Mouse (Mus musculus) lung, adult 2 months (tissue): ENCODE results near the gene Lamp1. TPM values are rescaled to one million over a fixed set of nuclear protein-coding genes. Genes with fewer than 3 reads are reported as not detected.
A peak's percentile ranks its signal among the peaks of the same experiment; 100 is the strongest.
"Not testable (repeated sequence)": the region's sequence is repeated elsewhere in the genome, so short reads cannot be mapped to it uniquely, and the experiment has no call there.

Source experiments
- DNase-seq: peaks from one replicate; pipeline ENCODE4 v3.0.0; 2022
- H3K4me1 ChIP-seq: fragments of 200-500 bp; 2 replicates; pipeline ENCODE4 v1.6.1; 2011; ENCODE audit warnings: low read length; ENCODE audit not compliant: control insufficient read depth, insufficient read depth
- H3K4me3 ChIP-seq: fragments of 200-500 bp; replicated peaks from 2 replicates; pipeline ENCODE3; 2011; ENCODE audit warnings: low read depth, mild to moderate bottlenecking, control low read depth, low read length; ENCODE audit errors: extremely low read depth
- CTCF ChIP-seq: fragments of 200-500 bp; IDR thresholded peaks from 2 replicates; pipeline ENCODE4 v1.5.1; 2011; ENCODE audit warnings: mild to moderate bottlenecking, low read length, control low read depth; ENCODE audit not compliant: insufficient read depth
- POLR2A ChIP-seq: fragments of 200-500 bp; IDR thresholded peaks from 2 replicates; pipeline ENCODE4 v1.6.1; 2011; ENCODE audit warnings: low read depth, mild to moderate bottlenecking, control low read depth, low read length, borderline replicate concordance; ENCODE audit errors: extremely low read depth
- WGBS: fragments of 180-500 bp; shearing (Covaris S2); methylation state at CpG from one replicate; pipeline ENCODE4 v1.1.7; 2018; 5-methylcytosine and 5-hydroxymethylcytosine counted together
- polyA plus RNA-seq: library from polyadenylated mRNA; depleted of rRNA; stranded (reverse); fragments of >200 nt; gene quantifications from 2 replicates; pipeline ENCODE4 v1.2.3, GENCODE M21; 2012; rRNA removed

Gene Lamp1
- polyA plus RNA-seq, result 602 and 729 TPM in 2 replicates

DNA sequence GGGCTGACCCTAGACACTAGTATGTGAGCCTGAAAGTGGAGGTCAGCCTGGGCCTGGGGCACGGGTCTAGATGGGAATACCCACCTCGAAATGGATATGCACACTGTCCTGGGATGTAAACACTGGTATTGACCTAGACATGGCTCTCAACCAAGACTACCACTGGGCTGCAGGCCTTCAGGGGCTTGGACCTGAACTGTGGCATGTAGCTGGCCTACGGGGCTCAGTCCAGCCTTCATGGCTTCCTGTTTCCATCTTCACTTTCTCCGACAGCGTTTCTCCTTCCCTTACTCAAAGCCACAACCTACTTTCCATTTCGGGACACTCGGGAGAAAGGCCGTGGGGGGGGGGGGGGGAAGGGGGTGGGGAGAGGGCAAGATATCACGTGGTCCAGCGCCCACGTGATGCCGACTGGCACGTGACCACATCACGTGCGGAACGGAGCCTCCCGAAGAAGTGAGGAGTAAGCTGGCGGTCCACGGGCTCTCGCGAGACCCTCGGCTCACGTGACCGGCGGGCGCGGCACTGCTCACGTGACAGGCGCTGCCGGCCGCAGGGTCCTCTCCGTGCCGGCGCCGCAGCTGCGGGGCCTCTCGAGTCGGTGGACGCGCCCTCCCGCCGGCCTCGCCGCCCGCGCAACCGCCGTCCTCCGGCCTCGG lies at the start of gene Lamp1:
TSS of gene Lamp1 (plus strand) at position 444 of the 659 bp plus-strand sequence.
- peaks cover 15% of the 10 kb centered on the region for H3K4me1 ChIP-seq
- DNase-seq, result peak; percentile 99
- peak within 1 kb of the TSS; percentile 92 for H3K4me3 ChIP-seq
- TF ChIP-seq CTCF (no peak), POLR2A (peak; percentile 64; the same call in 1 of the 2 replicates)
- WGBS, result 1% methylated on average over 49 of the region's 50 CpGs

DNA sequence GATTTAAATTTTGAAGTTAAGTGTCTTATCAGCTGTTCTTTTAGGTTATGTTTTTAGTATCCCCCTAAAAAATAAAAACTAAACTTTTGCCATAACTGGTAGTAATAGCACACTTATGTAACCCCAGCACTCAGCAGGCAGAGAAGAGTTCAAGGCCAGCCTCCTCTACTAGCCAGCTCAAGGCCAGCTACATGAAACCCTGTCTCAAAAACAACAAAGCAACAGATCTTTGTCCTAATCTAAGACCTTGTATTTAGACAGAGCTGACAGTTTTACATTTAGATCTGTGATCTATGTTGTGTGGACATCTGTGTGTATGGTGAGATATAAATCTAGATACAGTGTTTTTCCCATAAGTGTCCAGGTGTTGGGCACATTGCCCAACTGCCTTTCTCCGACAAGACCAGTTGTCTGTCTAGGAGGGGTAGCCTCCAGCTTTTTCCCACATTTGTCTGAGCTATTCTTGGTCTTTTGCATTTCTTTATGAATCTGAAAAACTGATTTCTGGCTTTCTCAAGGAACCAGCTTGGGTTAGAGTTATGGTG lies 49.5 kb upstream of the Lamp1 start:
- no peak for TF ChIP-seq POLR2A
- TF ChIP-seq CTCF, result no peak
- WGBS, result 32% methylated on average over 1 of the region's 1 CpGs
- Histone ChIP-seq H3K4me1 (peaks cover 3% of the 10 kb centered on the region), H3K4me3 (no peak overlapping the region)
- no peak for DNase-seq

DNA sequence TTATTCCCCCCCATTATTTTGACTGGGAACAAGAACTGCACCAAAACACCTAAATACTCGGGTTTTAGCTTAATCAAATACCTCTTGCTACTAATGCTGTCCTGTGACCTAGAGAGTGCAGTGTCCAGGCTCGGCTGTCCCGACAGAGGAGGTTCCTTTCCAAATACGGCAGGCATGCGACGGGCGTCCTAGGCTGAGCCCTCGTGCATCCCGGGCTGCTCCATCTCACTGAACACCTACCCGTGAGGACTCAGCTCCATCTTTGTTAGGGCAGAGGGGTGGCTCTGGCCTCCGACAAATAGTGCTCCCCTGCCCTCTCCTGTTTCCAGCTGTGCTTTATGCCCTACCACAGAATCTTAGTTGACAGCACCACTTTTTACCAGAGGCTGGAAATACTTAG lies 47.0 kb upstream of the Lamp1 start:
- TF ChIP-seq POLR2A (no peak), CTCF (no peak)
- DNase-seq, result no peak
- Histone ChIP-seq H3K4me3 (no peak overlapping the region), H3K4me1 (no peaks in the 10 kb centered on the region)
- WGBS, result 78% methylated on average over 11 of the region's 11 CpGs

DNA sequence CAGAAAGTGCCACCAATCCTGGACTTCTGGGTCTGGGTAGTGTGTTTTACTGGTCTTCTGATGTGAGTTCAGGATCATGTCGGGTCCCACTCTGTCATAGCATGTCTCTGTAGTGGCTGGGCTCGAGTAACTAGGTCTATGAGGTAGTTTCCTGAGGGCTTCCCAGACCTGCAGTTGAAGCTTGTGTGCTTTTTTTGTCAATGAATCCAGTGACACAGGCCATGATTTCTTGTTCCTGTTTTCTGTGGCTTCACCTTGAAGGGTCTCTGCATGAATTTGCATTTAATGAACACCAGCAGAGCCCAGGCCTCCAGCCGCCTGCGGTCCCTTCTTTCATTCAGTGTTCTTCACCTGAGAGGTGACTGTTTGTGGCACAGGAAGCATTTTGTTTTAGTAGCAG lies 45.7 kb upstream of the Lamp1 start:
- no peak for DNase-seq
- WGBS, result 84% methylated on average over 4 of the region's 4 CpGs
- Histone ChIP-seq H3K4me1 (no peaks in the 10 kb centered on the region), H3K4me3 (no peak overlapping the region)
- no peak for TF ChIP-seq CTCF
- TF ChIP-seq POLR2A, result no peak

DNA sequence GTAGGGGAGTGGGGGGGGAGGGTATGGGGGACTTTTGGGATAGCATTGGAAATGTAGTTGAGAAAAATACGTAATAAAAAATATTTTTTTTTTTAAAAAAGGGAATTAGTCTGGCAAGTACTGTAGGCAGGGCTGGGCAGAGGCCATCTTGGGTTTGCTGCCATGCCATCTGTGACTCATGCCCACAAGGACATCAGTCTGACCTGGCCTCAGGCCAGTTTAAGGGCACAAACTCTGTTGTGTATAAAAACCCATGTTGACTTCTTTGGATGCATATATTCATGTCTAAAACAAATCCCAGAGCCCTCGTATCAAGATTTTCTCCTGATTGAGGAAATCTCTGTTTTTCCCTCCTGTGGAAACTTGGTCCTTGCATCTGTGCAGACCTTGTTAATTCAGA lies 41.9 kb upstream of the Lamp1 start:
- DNase-seq, result no peak
- H3K4me1 ChIP-seq, result no peaks in the 10 kb centered on the region
- no peak for TF ChIP-seq POLR2A
- no peak for TF ChIP-seq CTCF
- H3K4me3 ChIP-seq, result no peak overlapping the region
- WGBS, result 91% methylated on average over 2 of the region's 2 CpGs

DNA sequence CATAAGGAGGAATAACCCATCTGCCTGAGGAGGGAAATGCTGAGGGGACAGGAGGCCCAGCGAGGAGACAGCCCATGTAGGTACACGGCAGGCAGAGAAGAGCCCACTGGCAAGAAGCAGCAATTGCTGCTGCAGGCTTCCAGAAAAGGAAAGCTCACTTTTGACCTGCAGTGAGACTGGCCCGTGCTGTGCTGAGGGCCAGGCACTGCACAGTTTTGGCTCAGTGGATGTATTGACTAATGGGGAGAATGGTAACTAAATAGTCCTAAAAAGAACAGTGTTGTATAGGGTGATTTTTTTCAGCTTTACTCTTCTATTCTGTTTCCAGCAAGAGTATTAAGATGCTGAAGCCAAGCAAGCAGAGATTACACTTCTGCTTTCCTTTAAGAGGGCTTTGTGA lies 40.4 kb upstream of the Lamp1 start:
- DNase-seq, result no peak
- H3K4me3 ChIP-seq, result no peak overlapping the region
- H3K4me1 ChIP-seq, result no peaks in the 10 kb centered on the region
- 82% methylated on average over 3 of the region's 3 CpGs for WGBS
- TF ChIP-seq POLR2A (no peak), CTCF (no peak)

DNA sequence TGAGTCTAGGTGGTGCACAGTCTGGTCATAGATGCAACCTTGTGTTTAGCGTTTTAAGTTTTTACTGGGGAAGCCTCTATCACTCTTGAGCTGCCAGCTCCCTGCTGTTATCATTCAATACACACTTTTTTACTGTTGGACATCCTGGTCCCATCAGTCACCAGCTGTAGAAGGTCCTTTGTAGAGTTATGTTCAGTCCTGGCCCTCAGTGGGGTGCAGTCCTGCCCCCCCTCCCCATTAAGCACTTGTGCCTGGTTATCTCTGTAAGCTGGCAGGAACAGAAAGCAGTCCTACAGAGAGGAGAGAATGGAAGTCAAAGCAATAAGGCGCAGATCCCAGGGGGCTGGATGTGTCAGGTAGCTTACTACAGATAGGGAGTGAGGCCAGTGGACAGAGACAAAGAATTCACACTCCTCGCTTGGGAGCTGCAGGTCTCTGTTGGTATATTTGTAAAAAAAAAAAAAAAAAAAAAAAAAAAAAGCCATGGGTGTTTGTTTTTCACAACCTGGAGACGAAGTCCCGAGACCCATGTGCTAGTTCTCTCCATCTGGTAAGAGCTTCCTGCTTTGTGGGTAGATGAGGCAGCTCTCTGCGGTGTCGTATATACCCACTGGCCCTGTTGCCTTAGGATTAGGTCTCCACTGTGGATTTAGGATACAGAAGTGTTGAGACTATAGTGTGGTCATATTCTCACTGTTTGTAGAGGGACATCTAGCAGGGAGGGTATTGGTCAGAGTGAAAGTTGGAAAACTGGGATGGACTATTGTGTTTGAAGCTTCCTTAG lies 37.9 kb upstream of the Lamp1 start:
- DNase-seq, result no peak
- TF ChIP-seq POLR2A (no peak), CTCF (no peak)
- WGBS, result 74% methylated on average over 7 of the region's 7 CpGs
- no peaks in the 10 kb centered on the region for H3K4me1 ChIP-seq
- H3K4me3 ChIP-seq, result no peak overlapping the region

DNA sequence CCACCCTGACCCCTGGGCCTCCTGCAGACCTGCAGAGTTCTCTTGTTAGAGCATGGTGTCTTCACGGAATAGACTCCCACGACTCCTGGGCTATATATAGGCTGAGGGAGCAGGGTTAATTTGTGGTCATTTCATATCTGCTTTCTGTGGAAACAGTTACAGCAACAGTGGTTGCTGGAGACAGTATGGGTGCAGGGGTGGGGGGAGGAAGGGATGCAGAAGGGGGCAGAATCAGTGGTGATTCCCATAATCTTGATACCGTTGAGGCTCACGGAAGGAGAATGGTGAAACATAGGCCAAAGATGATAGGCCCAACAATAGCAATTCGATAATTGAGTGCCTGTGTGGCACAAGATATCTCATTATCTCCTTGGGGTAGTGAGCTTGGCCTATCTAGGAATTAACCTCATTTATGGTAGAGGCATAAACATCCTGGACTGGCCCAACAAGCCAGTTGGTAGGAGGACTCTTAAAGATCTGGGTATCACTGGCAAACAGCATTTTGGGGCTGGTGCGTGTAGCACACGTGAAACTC lies 36.0 kb upstream of the Lamp1 start:
- no peak for TF ChIP-seq CTCF
- TF ChIP-seq POLR2A, result no peak
- DNase-seq, result no peak
- WGBS, result 94% methylated on average over 7 of the region's 7 CpGs
- Histone ChIP-seq H3K4me3 (no peak overlapping the region), H3K4me1 (no peaks in the 10 kb centered on the region)

DNA sequence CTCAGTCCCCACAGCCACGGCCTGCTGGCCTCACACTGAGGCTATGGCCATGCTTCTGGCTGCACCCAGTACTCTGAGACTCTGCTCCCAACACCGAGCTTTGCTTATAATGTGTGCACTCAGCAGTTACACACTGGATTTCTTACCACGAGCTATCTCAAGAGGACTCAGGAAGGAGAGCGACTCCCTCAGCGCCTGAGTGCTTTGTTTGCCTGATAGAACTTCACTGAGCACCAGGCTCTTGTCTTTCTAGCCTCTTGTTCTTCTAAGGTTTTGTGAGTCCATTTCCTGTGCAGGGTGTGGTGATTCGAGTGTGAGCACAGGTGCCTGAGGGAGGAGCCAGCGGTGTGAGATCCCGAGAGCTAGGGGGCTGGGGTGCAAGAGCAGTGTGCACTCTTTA lies 34.1 kb upstream of the Lamp1 start:
- no peak for DNase-seq
- WGBS, result 73% methylated on average over 8 of the region's 8 CpGs
- no peaks in the 10 kb centered on the region for H3K4me1 ChIP-seq
- TF ChIP-seq POLR2A (no peak), CTCF (no peak)
- H3K4me3 ChIP-seq, result no peak overlapping the region

DNA sequence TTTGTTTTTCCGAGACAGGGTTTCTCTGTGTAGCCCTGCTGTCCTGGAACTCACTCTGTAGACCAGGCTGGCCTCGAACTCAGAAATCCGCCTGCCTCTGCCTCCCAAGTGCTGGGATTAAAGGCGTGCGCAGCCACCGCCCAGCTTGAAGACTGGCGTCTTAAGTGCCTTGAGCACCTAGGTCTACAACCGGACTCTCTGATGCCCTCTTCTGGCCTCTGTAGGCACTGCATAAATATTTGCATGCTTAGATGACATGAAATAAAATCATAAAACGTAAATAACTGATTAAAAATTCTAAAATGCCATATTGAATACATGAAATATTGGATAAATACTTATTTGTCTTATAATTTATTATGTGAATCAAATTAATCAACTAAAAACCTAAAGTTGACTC lies 26.7 kb upstream of the Lamp1 start:
- 61% methylated on average over 9 of the region's 9 CpGs for WGBS
- H3K4me1 ChIP-seq, H3K4me3 ChIP-seq: not testable (repeated sequence)
- peak; percentile 32 for DNase-seq
- TF ChIP-seq CTCF, result peak; percentile 62
